Mouse (Mus musculus) heart, postnatal 36 days (tissue): Measurements from ENCODE around the gene Zzz3. TPM values are rescaled to one million over a fixed set of nuclear protein-coding genes. Genes with fewer than 3 reads are reported as not detected.

Experiments
- DNase-seq, 2 experiments: peaks; one replicate each; pipeline ENCODE4 v3.0.0; 2021 to 2022
- intact Hi-C: fragments of 180-260 bp; cut with DNase I; formaldehyde crosslinking; loops from one replicate; pipeline ENCODE4 v1.15.1; 2025
- total RNA-seq, 2 experiments: library from RNA; stranded (reverse); gene quantifications; 2 replicates each; pipeline ENCODE4 v1.2.3; 2021

Zzz3 gene
- total RNA-seq, 2 experiments from 2014 or later, result 20.5 to 24.1 TPM

GRCm38 (mm10) chr3:152462900-152463299, 67.6 kb downstream of the Zzz3 start:
- intact Hi-C loops, result no loop called here
- DNase-seq, result no peak

- no peak for DNase-seq
- intact Hi-C loops, result no loop called here
These were observed 69.2 kb downstream of the Zzz3 start for GRCm38 (mm10) chr3:152464462-152464861.

GRCm38 (mm10) chr3:152465338-152465737, 70.1 kb downstream of the Zzz3 start:
- intact Hi-C loops, result no loop called here
- no peak for DNase-seq

- no peak for DNase-seq
- intact Hi-C loops, result no loop called here
These were observed 71.6 kb downstream of the Zzz3 start for GRCm38 (mm10) chr3:152466849-152467248.

- intact Hi-C loops, result no loop called here
- DNase-seq, result no peak
These were observed 72.0 kb downstream of the Zzz3 start for GRCm38 (mm10) chr3:152467312-152467711.

- no peak for DNase-seq
These were observed 72.8 kb downstream of the Zzz3 start for GRCm38 (mm10) chr3:152468032-152468431.

GRCm38 (mm10) chr3:152468569-152469041, 73.3 kb downstream of the Zzz3 start:
- intact Hi-C loops, result no loop called here
- DNase-seq, result no peak

More at GRCm38 (mm10) chr3:152468032-152468431, 72.8 kb downstream of the Zzz3 start:
- intact Hi-C loops, result no loop called here

GRCm38 (mm10) chr3:152469423-152470200, 74.3 kb downstream of the Zzz3 start:
- intact Hi-C loops, result no loop called here
- DNase-seq, result peak in 1 of 2 experiments; percentile 22

GRCm38 (mm10) chr3:152470347-152470746, 75.1 kb downstream of the Zzz3 start:
- intact Hi-C loops, result no loop called here
- no peak for DNase-seq

GRCm38 (mm10) chr3:152472676-152473075, 77.4 kb downstream of the Zzz3 start:
- no peak for DNase-seq
- intact Hi-C loops, result no loop called here

GRCm38 (mm10) chr3:152474582-152475277, 79.5 kb downstream of the Zzz3 start:
- DNase-seq, result peak; percentile 45 to 57
- intact Hi-C loops, result loop anchor here (2.0 to 5.0 kb wide), 2 partner anchors 238 to 274 kb away; partner anchors contain the start of gene Pigk

- intact Hi-C loops, result loop anchor here (2.0 to 5.0 kb wide), 2 partner anchors 237 to 274 kb away; partner anchors contain the start of gene Pigk
- no peak for DNase-seq
These were observed 80.0 kb downstream of the Zzz3 start for GRCm38 (mm10) chr3:152475278-152475669.

GRCm38 (mm10) chr3:152475894-152476293, 80.6 kb downstream of the Zzz3 start:
- DNase-seq, result no peak
- intact Hi-C loops, result loop anchor here (2.0 to 5.0 kb wide), 2 partner anchors 236 to 273 kb away; partner anchors contain the start of gene Pigk

GRCm38 (mm10) chr3:152477796-152478527, 82.7 kb downstream of the Zzz3 start:
- intact Hi-C loops, result loop anchor here (1.0 to 5.0 kb wide), 2 partner anchors 81 to 234 kb away; partner anchors contain the start of gene Pigk
- DNase-seq, result peak; percentile 64 to 71

GRCm38 (mm10) chr3:152478599-152479435, 83.5 kb downstream of the Zzz3 start:
- peak; percentile 29 to 33 for DNase-seq
- intact Hi-C loops, result loop anchor here (5.0 kb wide), 1 partner anchor 233 kb away; the partner anchor contains the start of gene Pigk

- no peak for DNase-seq
These were observed 85.1 kb downstream of the Zzz3 start for GRCm38 (mm10) chr3:152480336-152480735.

GRCm38 (mm10) chr3:152482182-152482581, 86.9 kb downstream of the Zzz3 start:
- intact Hi-C loops, result no loop called here
- no peak for DNase-seq

More at GRCm38 (mm10) chr3:152480336-152480735, 85.1 kb downstream of the Zzz3 start:
- intact Hi-C loops, result no loop called here

- intact Hi-C loops, result no loop called here
- DNase-seq, result no peak
These were observed 88.5 kb downstream of the Zzz3 start for GRCm38 (mm10) chr3:152483800-152484199.

GRCm38 (mm10) chr3:152484206-152484605, 88.9 kb downstream of the Zzz3 start:
- DNase-seq, result no peak
- intact Hi-C loops, result no loop called here

- DNase-seq, result no peak
- intact Hi-C loops, result no loop called here
These were observed 93.7 kb downstream of the Zzz3 start for GRCm38 (mm10) chr3:152488964-152489363.
